Mouse (Mus musculus) lung, embryonic 15.5 days (tissue): Measurements from ENCODE around the gene Ech1. TPM values are rescaled to one million over a fixed set of nuclear protein-coding genes. Genes with fewer than 3 reads are reported as not detected.
A peak's percentile ranks its signal among the peaks of the same experiment; 100 is the strongest.

Source experiments
- ATAC-seq: fragments of 200-750 bp; cut with Nextera tagmentation; 2 replicates; pipeline ENCODE4 v1.8.0; 2017; ENCODE audit warnings: moderate number of reproducible peaks, borderline replicate concordance; ENCODE audit not compliant: low FRiP score, low TSS enrichment; ENCODE audit errors: extremely low read depth
- H3K27ac ChIP-seq: fragments of 300-500 bp; sonication (generic); 2 replicates; pipeline ENCODE4 v1.5.1; 2015; ENCODE audit warnings: moderate library complexity, mild to moderate bottlenecking, inconsistent platforms
- H3K27me3 ChIP-seq: fragments of 300-500 bp; sonication (generic); 2 replicates; pipeline ENCODE4 v1.6.1; 2015; ENCODE audit warnings: inconsistent platforms
- H3K36me3 ChIP-seq: fragments of 300-500 bp; sonication (generic); 2 replicates; pipeline ENCODE4 v1.6.1; 2015; ENCODE audit warnings: inconsistent platforms
- H3K4me1 ChIP-seq: fragments of 300-500 bp; sonication (generic); 2 replicates; pipeline ENCODE4 v1.6.1; 2015; ENCODE audit warnings: inconsistent platforms
- H3K4me2 ChIP-seq: fragments of 300-500 bp; sonication (generic); 2 replicates; pipeline ENCODE4 v1.6.1; 2015; ENCODE audit warnings: inconsistent platforms, mild to moderate bottlenecking, moderate library complexity
- H3K4me3 ChIP-seq: fragments of 300-500 bp; sonication (generic); 2 replicates; pipeline ENCODE4 v1.5.1; 2015; ENCODE audit warnings: mild to moderate bottlenecking, inconsistent platforms
- H3K9ac ChIP-seq: fragments of 300-500 bp; sonication (generic); 2 replicates; pipeline ENCODE4 v1.6.1; 2015; ENCODE audit warnings: inconsistent platforms
- H3K9me3 ChIP-seq: fragments of 300-500 bp; sonication (generic); 2 replicates; pipeline ENCODE4 v1.6.1; 2016; ENCODE audit warnings: inconsistent platforms
- WGBS: fragments of 180-500 bp; shearing (Covaris S2); methylation state at CpG from one replicate; pipeline ENCODE4 v1.1.7; 2015; 5-methylcytosine and 5-hydroxymethylcytosine counted together
- polyA plus RNA-seq: library from polyadenylated mRNA; unstranded; fragments of >200 nt; fragmentation: Nextera tagmentation; extraction: Ambion mirVana; gene quantifications from 2 replicates; pipeline ENCODE4 v1.2.1, GENCODE M21; 2015

The Ech1 gene
- polyA plus RNA-seq, result 154 and 162 TPM in 2 replicates

DNA sequence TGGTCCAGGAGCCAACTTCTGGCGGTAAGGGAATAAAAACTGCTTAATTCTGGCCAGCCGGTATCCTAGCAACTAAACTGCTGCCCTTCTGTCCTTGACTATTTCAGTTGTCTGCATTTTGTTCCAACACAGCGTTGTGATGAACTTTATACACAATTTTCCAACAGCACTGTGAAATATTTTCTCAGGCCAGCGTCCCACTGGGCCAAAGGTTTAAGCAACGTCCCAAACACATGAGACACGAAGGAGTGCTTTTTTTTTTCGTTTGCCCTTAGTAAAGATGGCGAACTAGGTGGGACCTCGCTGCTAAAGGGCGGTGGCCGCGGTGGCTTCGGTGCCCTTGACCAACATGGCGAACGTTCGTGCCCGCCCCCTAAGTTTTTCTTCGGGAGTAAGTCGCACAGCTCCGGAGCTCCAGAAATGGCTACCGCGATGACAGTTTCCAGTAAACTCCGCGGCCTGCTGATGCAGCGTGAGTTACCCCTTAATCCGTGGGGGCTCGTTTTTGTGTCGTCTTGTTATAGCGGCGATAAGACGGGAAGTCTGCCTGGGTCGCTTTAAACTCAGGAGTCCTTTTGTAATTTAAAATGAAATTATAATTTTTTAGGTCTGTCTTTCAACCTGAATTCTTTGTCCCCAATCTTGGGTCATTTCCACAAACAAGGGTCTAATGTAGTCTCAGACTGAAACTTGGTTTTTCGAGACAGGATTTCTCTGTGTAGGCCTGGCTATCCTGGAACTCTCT, at the start of gene Ech1:
Gene Ech1 (plus strand): TSS at position 277 of the 745 bp plus-strand sequence.
- WGBS, result 3% methylated on average over 33 of the region's 33 CpGs
- Histone ChIP-seq H3K4me3 (peak within 1 kb of the TSS; percentile 46), H3K4me2 (peak within 1 kb of the TSS; percentile 54), H3K27me3 (no peaks in the 10 kb centered on the region), H3K9me3 (no peaks in the 10 kb centered on the region), H3K9ac (peak within 1 kb of the TSS; percentile 52), H3K4me1 (peaks cover 50% of the 10 kb centered on the region), H3K27ac (peak within 1 kb of the TSS; percentile 93), H3K36me3 (peaks cover 39% of the 10 kb centered on the region)
- ATAC-seq, result peak; percentile 79

GRCm38 (mm10) chr7:28778825-28779224, 46.2 kb upstream of the Ech1 start:
- WGBS, result 79% methylated on average over 9 of the region's 9 CpGs
- no peak overlapping the region for H3K27ac ChIP-seq
- peaks cover 6% of the 10 kb centered on the region for H3K4me1 ChIP-seq
- no peak for ATAC-seq
- no peak overlapping the region for H3K4me3 ChIP-seq
- no peaks in the 10 kb centered on the region; the same call in 1 of the 2 replicates for H3K36me3 ChIP-seq
- H3K27me3 ChIP-seq, result no peaks in the 10 kb centered on the region
- no peak overlapping the region for H3K9ac ChIP-seq
- H3K9me3 ChIP-seq, result no peaks in the 10 kb centered on the region
- H3K4me2 ChIP-seq, result no peak overlapping the region

GRCm38 (mm10) chr7:28780067-28780658, 44.9 kb upstream of the Ech1 start:
- WGBS, result 46% methylated on average over 6 of the region's 6 CpGs
- ATAC-seq, result peak; percentile 65; the same call in 1 of the 2 replicates
- no peaks in the 10 kb centered on the region; the same call in 1 of the 2 replicates for H3K36me3 ChIP-seq
- 0 out of 2 replicates have a peak overlapping the region, but pooled peaks have one; percentile 19 for H3K9ac ChIP-seq
- H3K9me3 ChIP-seq, result no peaks in the 10 kb centered on the region
- H3K27me3 ChIP-seq, result no peaks in the 10 kb centered on the region
- peaks cover 6% of the 10 kb centered on the region for H3K4me1 ChIP-seq
- no peak overlapping the region for H3K27ac ChIP-seq
- H3K4me3 ChIP-seq, result no peak overlapping the region
- H3K4me2 ChIP-seq, result no peak overlapping the region

GRCm38 (mm10) chr7:28780857-28781256, 44.2 kb upstream of the Ech1 start:
- Histone ChIP-seq H3K9me3 (no peaks in the 10 kb centered on the region), H3K27ac (no peak overlapping the region), H3K9ac (no peak overlapping the region), H3K4me2 (no peak overlapping the region), H3K4me1 (peaks cover 6% of the 10 kb centered on the region), H3K36me3 (no peaks in the 10 kb centered on the region; the same call in 1 of the 2 replicates), H3K4me3 (no peak overlapping the region), H3K27me3 (no peaks in the 10 kb centered on the region)
- no peak for ATAC-seq
- WGBS, result 69% methylated on average over 7 of the region's 7 CpGs

GRCm38 (mm10) chr7:28781261-28781663, 43.8 kb upstream of the Ech1 start:
- no peak overlapping the region for H3K27ac ChIP-seq
- no peak for ATAC-seq
- H3K36me3 ChIP-seq, result no peaks in the 10 kb centered on the region; the same call in 1 of the 2 replicates
- H3K4me2 ChIP-seq, result no peak overlapping the region
- peaks cover 6% of the 10 kb centered on the region for H3K4me1 ChIP-seq
- no peaks in the 10 kb centered on the region for H3K27me3 ChIP-seq
- no peaks in the 10 kb centered on the region for H3K9me3 ChIP-seq
- 86% methylated on average over 8 of the region's 8 CpGs for WGBS
- no peak overlapping the region for H3K4me3 ChIP-seq
- H3K9ac ChIP-seq, result no peak overlapping the region

GRCm38 (mm10) chr7:28785161-28785560, 39.9 kb upstream of the Ech1 start:
- no peak overlapping the region for H3K4me3 ChIP-seq
- no peak overlapping the region for H3K9ac ChIP-seq
- no peaks in the 10 kb centered on the region for H3K9me3 ChIP-seq
- WGBS, result 60% methylated on average over 5 of the region's 5 CpGs
- peaks cover 16% of the 10 kb centered on the region for H3K4me1 ChIP-seq
- ATAC-seq, result no peak
- no peaks in the 10 kb centered on the region for H3K36me3 ChIP-seq
- H3K27ac ChIP-seq, result no peak overlapping the region
- no peak overlapping the region for H3K4me2 ChIP-seq
- no peaks in the 10 kb centered on the region for H3K27me3 ChIP-seq

- Histone ChIP-seq H3K9ac (no peak overlapping the region), H3K36me3 (no peaks in the 10 kb centered on the region)
- ATAC-seq, result no peak
Measured at GRCm38 (mm10) chr7:28787884-28788283, 37.1 kb upstream of the Ech1 start.

DNA sequence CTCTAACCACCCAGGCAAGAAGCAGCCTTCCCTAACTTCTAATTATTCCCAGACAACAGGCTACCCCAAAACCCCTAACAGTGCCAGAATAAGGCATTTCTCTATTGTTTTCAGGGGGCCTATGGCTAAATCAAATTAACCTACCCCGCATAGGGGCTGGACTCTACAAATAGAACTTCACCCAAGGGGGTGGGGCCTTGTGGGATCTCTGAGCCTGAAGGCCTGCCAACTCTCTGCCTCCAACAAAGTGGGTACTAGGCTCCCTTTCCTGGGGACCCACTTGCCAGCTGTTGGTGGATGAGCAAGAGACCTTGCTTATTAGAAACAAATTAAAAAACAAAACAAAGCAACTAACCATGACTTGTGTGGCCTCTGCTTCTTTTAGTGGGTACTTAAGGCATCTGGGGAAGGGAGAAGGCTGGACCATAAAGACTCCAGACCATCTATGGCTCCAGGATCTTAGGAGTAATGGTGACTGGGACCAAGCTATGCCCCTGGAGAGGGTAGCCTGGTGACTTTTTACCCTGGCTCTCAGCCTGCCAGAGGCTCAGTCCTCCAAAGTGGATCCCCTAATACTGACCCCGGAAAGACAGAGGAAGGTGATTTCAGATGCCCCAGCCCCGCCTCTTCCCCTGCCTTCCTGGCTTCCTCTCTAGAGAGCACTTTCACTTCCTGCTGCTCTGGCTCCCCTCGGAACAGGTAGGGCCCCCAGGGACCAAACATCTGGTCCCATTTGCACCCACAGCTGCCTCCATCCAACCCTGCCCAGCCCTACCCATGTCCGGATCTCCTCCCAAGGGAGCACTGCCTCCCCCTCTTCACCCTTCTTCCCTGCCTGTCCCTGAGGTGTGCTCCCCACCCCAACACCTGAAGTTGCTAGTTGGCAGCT, 36.5 kb upstream of the Ech1 start, which contains the start of gene Rinl:
Gene Rinl (plus strand): TSS at position 663 of the 889 bp plus-strand sequence.
- no peak within 1 kb of the TSS for H3K4me3 ChIP-seq
- no peak within 1 kb of the TSS for H3K27ac ChIP-seq
- H3K36me3 ChIP-seq, result no peaks in the 10 kb centered on the region
- H3K27me3 ChIP-seq, result no peaks in the 10 kb centered on the region
- no peaks in the 10 kb centered on the region for H3K9me3 ChIP-seq
- WGBS, result 56% methylated on average over 5 of the region's 5 CpGs
- no peak for ATAC-seq
- no peak within 1 kb of the TSS for H3K4me2 ChIP-seq
- no peak within 1 kb of the TSS for H3K9ac ChIP-seq
- H3K4me1 ChIP-seq, result peaks cover 11% of the 10 kb centered on the region; the same call in 1 of the 2 replicates

More at GRCm38 (mm10) chr7:28787884-28788283, 37.1 kb upstream of the Ech1 start:
- H3K27ac ChIP-seq, result no peak overlapping the region
- WGBS, result 95% methylated on average over 9 of the region's 9 CpGs
- H3K9me3 ChIP-seq, result no peaks in the 10 kb centered on the region
- H3K4me2 ChIP-seq, result no peak overlapping the region
- peaks cover 11% of the 10 kb centered on the region; the same call in 1 of the 2 replicates for H3K4me1 ChIP-seq
- H3K4me3 ChIP-seq, result no peak overlapping the region
- no peaks in the 10 kb centered on the region for H3K27me3 ChIP-seq

DNA sequence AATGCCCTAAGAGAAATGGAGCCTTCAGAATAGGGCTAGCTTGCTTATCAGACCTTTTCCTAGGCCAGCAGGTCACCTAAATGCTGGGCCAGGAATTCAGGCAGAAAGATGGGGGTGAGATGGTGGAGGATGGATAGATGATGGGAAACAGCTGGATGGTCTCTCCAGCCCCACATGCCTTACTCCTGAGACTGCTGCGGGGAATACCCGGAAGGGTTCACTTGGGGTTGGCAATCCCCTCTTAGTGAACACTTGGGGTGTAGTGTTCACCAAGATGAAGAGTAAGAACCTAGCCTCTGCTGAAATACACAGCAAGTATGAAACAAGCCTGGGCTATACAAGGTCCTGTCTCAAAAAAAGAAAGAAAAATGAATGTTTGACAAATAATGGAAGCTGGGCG, 35.8 kb upstream of the Ech1 start:
- H3K4me2 ChIP-seq, result no peak overlapping the region
- no peak overlapping the region for H3K4me3 ChIP-seq
- no peaks in the 10 kb centered on the region for H3K9me3 ChIP-seq
- H3K36me3 ChIP-seq, result no peaks in the 10 kb centered on the region
- no peak overlapping the region for H3K27ac ChIP-seq
- WGBS, result 42% methylated on average over 3 of the region's 3 CpGs
- no peaks in the 10 kb centered on the region for H3K27me3 ChIP-seq
- H3K4me1 ChIP-seq, result peaks cover 11% of the 10 kb centered on the region; the same call in 1 of the 2 replicates
- no peak for ATAC-seq
- no peak overlapping the region for H3K9ac ChIP-seq

DNA sequence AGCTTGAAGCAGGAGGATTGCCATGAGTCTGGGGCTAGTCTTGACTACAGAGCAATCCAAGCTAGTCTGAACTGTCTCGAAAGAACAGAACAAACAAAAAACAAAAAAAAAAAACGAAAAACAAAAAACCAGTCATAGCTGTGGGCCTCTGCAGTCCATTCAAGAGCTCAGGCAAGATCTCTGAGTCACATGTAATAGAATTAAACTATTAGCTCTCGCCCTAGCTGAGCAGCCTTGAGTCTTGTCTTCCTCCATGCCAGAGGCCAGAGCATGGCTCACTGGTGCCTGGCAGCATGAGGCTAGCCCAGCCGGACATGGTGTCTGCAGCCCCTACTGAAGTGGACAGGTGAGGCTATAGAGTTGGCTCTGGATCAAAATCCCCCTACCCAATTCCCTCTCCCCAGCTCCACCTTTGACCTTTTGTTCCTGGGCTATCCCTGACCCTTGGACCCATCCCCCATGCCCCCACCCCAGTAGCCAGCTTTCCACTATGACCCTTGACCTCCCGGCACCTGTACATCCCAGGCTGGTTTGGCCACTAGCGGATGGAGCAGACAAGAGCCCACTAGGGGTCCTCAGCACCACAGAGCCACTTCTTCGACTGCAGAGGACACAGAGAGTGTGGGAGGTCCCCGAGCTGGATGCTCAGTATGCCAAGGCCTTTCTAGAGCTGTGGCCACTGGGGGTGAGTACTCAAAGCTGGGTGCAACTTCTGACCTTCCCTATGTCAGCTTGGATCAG, 34.8 kb upstream of the Ech1 start:
- WGBS, result 48% methylated on average over 8 of the region's 8 CpGs
- H3K27me3 ChIP-seq, result no peaks in the 10 kb centered on the region
- no peak overlapping the region for H3K4me2 ChIP-seq
- no peak overlapping the region for H3K4me3 ChIP-seq
- peaks cover 11% of the 10 kb centered on the region; the same call in 1 of the 2 replicates for H3K4me1 ChIP-seq
- H3K36me3 ChIP-seq, result no peaks in the 10 kb centered on the region
- no peak for ATAC-seq
- H3K9me3 ChIP-seq, result no peaks in the 10 kb centered on the region
- H3K9ac ChIP-seq, result no peak overlapping the region
- H3K27ac ChIP-seq, result no peak overlapping the region

DNA sequence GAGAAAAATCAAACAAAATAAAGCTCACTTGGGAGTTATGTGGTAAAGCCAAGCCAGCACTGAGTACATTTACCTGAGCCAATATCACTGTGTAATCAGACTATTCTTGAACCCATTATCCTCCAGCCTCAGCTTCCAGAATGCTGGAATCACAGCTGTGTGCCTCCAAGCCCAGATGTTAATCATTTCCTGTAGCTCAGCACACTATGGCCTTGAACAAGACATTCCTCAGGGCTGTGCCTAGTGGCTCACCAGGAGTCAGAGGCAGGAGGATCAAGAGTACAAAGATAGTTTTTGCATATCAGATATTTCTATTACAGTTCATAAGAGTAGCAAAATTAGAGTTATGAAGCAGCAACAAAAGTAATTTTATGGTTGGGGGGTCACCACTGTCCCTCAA, 33.3 kb upstream of the Ech1 start:
- H3K4me1 ChIP-seq, result peaks cover 19% of the 10 kb centered on the region
- H3K9me3 ChIP-seq, result no peaks in the 10 kb centered on the region
- ATAC-seq, result no peak
- H3K36me3 ChIP-seq, result no peaks in the 10 kb centered on the region
- no peak overlapping the region for H3K27ac ChIP-seq
- no peak overlapping the region for H3K9ac ChIP-seq
- no peak overlapping the region for H3K4me2 ChIP-seq
- no peaks in the 10 kb centered on the region for H3K27me3 ChIP-seq
- no peak overlapping the region for H3K4me3 ChIP-seq
